Mouse (Mus musculus) brain, embryonic 14.5 days (tissue): Measurements from ENCODE around the gene Adh5.

Source experiments
- CTCF ChIP-seq: fragments of 200-500 bp; IDR thresholded peaks from 2 replicates; pipeline ENCODE4 v1.5.1; 2012; ENCODE audit warnings: inconsistent platforms, mild to moderate bottlenecking, moderate library complexity, borderline replicate concordance; ENCODE audit not compliant: insufficient read depth, insufficient read length; ENCODE audit errors: extremely low read depth
- POLR2A ChIP-seq: fragments of 200-500 bp; IDR thresholded peaks from 2 replicates; pipeline ENCODE4 v1.6.1; 2012; ENCODE audit warnings: mild to moderate bottlenecking, inconsistent platforms, borderline replicate concordance; ENCODE audit not compliant: poor library complexity, insufficient read depth, insufficient read length, severe bottlenecking; ENCODE audit errors: extremely low read depth

DNA sequence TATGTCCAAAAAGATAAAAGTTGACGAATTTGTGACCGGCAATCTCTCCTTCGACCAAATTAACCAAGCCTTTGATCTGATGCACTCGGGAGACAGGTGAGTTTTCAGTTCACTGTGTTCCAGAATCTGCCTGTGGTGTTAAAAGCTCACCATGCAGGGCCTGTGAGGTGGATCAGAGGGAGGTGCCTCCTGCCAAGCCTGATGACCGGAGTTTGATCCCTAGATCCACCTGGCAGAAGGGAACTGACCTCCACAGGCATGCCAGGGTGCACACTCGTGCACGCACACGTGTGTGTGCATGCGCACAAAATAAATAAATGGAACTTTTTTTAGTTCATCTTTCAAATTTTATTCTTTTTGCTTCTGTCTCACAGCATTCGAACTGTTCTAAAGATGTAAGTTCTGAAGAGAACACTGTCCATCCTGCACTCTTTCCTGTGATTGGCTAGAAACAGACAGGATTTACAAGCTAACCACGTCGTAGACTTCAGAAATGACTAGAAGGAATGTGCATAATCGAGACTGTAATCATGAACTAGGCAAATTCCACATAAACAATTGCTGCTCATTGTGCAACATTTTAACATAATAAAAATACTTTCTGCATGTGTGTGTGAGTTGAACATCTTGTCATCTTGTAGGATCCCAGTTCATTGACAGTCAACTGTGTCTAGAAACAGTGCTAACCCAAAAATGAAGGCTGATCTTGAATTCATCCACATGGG, 12.0 kb downstream of the Adh5 start:
- TF ChIP-seq POLR2A (no peak), CTCF (no peak)
